Mouse (Mus musculus) liver, embryonic 13.5 days (tissue): ENCODE measurements around the gene Zbtb38. TPM values are rescaled to one million over a fixed set of nuclear protein-coding genes. Genes with fewer than 3 reads are reported as not detected.

Experiments
- polyA plus RNA-seq: library from polyadenylated mRNA; unstranded; fragments of >200 nt; fragmentation: Nextera tagmentation; extraction: Ambion mirVana; gene quantifications from 2 replicates; pipeline ENCODE4 v1.2.1, GENCODE M21; 2015

Gene Zbtb38
- polyA plus RNA-seq, 1 experiment from 2014 or later, result 5.8 TPM

Other genes with a start within 250 kb of the Zbtb38 start
- not detected in 2 replicates for gene Gm28729, start 227.6 kb downstream of the Zbtb38 start, polyA plus RNA-seq
- 2.9 and 3.2 TPM in 2 replicates for gene Rasa2, start 121.2 kb downstream of the Zbtb38 start, polyA plus RNA-seq
- gene Pxylp1, start 139.8 kb upstream of the Zbtb38 start, polyA plus RNA-seq, result 1.9 and 2.4 TPM in 2 replicates